Mouse (Mus musculus): Measurements from ENCODE around the gene Lgals12. TPM values are rescaled to one million over a fixed set of nuclear protein-coding genes. Genes with fewer than 3 reads are reported as not detected.

The Lgals12 gene
- total RNA-seq (2015; ENCODE audit: low replicate concordance) (not detected in 2 replicates), total RNA-seq (2017; ENCODE audit: low replicate concordance) (not detected in 2 replicates)

DNA sequence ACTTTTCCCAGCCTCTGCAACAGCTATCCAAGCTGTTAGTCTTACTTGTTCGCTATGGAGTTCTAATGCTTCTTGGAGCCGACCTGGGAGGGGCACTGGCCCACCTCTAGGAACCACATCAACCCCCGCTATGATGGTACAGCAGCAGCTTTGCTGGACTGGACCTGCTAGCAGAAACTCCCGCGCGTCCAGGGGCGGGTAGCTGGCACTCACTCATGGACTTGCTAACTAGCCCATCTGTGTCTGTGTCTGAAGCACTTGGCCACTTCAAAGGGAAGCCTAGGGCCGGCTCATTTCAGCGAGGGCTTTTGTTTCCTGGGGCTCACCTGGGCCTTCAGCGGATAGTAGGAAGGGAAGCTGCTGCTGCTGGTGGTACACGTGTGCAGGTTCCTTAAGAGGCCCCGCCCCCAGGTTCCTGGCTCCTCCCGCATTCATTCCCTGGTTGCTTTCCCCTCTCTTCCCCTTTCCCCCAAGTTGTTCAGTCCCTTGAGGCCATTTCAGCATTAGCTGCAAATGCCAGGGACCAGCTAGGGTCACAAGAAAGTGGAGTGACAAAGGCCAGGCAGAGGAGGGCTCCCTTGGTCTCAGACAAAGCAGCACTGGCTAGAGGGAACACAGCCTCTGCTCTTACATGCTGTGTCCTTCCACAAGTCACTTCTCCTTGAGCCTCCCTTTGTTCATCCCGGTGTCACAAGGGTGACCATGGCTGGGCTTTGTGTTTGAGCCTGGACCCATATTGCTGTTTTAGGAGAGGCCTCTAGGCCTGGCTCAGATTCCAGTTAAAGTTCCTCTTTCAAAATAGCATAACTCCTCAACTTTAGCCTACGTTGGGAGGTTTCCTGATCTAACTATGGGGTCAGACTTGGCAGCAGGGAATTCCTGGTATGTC lies at the start of gene Lgals12:
Gene Lgals12, minus strand, starts transcription at position 393 of the 889 bp plus-strand sequence.
- no peak for ATAC-seq (replicated peaks; ENCODE audit: low FRiP score, poor library complexity, severe bottlenecking)

DNA sequence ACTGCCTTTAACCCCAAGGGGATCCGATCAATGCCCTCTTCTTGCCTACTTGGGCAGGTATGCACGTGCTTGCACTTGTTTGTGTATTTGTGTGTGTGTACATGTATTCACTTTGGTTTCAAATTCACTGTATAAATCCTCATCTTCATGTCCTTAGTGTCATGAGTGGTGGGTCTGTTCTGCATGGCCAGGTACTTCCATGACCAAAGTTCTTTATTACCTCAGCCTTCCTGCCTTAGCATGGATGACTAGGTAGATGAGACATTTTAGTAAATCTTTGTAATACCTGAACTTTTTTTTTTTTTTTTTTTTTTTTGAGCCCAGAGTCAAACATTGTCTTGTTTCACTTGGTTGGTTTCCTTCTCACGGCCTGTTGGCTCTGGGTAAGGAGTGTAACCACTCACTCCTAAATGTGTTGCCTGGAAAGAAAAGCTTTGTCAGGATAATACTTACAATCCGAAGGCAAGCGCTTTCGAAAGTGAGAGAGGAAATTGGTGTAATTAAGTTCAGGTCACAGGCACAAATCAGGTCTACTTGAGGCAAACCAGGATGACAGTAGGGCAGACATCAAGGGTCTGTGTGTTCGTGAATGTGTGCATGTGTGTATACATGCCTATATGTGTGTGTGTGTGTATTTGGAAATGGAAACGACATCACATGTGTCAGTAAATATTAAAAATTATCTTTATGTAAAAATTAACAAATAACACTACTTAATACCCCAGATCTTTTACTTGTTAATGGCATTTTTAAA lies 42.1 kb upstream of the Lgals12 start:
- ATAC-seq (replicated peaks; ENCODE audit: low FRiP score, poor library complexity, severe bottlenecking), result no peak

DNA sequence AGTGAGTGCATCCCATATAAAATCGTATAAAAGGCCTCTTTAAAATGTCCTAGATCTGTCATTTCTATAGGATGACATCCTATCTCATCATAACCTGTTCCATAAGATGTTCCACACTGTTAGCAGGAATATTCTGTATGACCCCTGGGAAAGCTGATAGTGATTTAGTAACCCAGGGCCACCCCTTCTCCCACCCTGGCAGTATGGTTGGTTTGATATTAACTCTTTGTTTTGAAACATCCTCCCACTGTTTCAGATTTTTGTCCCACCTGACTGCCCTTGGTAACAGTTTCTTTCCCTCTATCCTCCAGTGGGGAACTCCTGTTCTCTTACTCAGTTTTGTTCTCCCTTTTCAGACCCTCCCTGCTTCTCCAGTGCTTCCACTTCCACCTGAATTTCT lies 26.8 kb upstream of the Lgals12 start:
- no peak for ATAC-seq (replicated peaks; ENCODE audit: low FRiP score, poor library complexity, severe bottlenecking)

DNA sequence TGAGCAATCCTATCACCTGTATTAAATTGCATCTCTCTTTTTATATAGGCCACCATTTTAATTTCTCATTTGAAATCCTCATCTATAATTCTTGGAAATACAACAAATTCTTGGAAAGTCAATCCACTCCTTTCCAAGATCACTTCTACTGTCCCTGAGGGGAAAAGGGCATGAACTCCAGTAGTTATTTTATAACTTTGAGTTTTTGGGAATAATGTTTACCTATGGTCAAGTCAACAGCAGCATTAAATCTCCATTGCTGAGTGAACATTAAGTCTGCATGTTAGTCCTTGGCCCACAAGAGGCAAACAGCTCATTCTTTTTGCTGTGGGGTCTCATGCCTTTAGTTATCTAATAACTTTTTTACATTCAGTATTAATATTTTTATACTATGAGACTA lies 26.0 kb upstream of the Lgals12 start:
- no peak for ATAC-seq (replicated peaks; ENCODE audit: low FRiP score, poor library complexity, severe bottlenecking)

DNA sequence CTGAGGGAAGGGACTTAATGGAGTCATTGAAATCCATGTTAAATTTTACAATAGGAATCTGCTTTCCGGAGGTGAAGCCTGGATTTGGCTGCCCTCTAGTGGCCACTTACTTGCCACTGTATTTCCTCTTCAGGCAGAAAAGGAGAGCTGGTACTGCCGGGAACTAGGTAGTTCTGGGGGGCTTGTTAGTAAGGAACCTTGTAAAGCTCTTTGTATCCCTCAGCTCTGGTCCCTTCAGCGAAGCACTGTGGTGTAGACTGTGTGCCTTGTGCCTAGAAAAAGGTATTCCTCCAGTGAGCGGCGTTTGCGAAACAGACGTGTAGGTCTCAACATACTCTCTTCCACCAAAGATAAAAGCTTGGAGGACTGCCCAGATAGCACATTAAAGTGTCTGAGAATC lies 10.7 kb upstream of the Lgals12 start:
- peak; percentile 72 for ATAC-seq (replicated peaks; ENCODE audit: low FRiP score, poor library complexity, severe bottlenecking)

GRCm38 (mm10) chr19:7617085-7617484 lies 10.1 kb upstream of the Lgals12 start:
- ATAC-seq (replicated peaks; ENCODE audit: low FRiP score, poor library complexity, severe bottlenecking), result no peak

- no peak for ATAC-seq (replicated peaks; ENCODE audit: low FRiP score, poor library complexity, severe bottlenecking)
Observed at GRCm38 (mm10) chr19:7616231-7616930, 9.4 kb upstream of the Lgals12 start.

DNA sequence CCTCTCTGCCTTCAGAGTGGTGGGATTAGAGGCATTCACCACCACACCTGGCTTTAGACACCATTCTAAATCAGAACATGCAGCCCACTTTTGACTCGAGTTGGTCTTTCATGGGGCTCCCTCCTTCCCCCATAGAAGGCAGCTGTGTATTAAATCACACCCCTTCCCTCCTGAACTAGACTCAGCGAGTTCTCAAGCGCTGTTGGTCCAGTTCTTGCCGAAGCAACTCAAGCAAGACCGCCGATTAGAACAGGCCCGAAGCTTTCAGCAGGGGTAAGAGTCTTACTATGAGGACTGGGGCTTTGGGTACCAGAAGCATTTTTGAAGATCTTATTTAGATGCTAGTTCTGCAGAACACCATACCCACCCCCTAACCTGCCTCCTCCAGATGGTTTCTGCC lies 6.2 kb upstream of the Lgals12 start:
- no peak for ATAC-seq (replicated peaks; ENCODE audit: low FRiP score, poor library complexity, severe bottlenecking)

DNA sequence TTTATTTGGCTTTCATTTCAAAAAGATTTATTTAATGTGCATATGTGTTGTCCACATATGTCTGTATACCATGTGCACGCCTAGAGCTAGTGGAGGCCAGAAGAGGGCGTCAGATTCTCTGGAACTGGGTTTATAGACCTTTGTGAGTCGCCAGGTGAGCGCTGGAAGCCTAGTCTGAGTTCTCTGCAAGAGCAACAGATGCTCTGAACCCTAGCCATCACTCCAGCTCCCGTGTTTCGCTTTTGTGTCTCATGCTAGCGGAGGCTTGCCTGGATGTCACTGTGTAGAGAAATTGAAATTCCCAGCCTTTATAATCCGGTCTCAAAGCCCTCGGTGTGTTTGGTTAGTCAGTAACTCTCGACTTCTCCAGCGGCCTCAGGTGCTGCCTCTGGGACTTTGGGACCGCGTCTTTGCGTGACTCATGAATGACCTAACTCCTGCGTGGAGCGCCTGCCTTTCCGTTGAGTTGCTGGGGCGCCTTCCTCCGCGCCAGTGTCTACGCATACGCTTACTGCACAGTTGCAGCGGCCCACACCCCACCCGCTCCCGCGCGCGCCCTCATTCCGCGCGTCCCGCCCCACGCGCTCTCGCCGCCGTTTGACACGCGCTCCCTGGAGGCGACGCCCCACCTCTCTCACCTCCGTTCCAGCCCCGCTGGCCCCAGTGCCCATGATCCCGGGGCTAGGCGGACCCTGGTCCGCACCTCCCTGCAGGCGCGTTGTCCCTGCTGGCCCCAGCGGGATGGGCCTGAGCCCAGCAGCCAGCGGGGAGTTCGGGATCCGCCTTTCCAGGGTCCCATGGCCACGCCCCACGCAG lies 5.2 kb upstream of the Lgals12 start, which contains the start of gene Hrasls5:
Gene Hrasls5, plus strand, starts transcription at position 600 of the 816 bp plus-strand sequence.
- ATAC-seq (replicated peaks; ENCODE audit: low FRiP score, poor library complexity, severe bottlenecking), result no peak

GRCm38 (mm10) chr19:7607690-7608201 lies 753 bp upstream of the Lgals12 start:
- ATAC-seq (replicated peaks; ENCODE audit: low FRiP score, poor library complexity, severe bottlenecking), result no peak

DNA sequence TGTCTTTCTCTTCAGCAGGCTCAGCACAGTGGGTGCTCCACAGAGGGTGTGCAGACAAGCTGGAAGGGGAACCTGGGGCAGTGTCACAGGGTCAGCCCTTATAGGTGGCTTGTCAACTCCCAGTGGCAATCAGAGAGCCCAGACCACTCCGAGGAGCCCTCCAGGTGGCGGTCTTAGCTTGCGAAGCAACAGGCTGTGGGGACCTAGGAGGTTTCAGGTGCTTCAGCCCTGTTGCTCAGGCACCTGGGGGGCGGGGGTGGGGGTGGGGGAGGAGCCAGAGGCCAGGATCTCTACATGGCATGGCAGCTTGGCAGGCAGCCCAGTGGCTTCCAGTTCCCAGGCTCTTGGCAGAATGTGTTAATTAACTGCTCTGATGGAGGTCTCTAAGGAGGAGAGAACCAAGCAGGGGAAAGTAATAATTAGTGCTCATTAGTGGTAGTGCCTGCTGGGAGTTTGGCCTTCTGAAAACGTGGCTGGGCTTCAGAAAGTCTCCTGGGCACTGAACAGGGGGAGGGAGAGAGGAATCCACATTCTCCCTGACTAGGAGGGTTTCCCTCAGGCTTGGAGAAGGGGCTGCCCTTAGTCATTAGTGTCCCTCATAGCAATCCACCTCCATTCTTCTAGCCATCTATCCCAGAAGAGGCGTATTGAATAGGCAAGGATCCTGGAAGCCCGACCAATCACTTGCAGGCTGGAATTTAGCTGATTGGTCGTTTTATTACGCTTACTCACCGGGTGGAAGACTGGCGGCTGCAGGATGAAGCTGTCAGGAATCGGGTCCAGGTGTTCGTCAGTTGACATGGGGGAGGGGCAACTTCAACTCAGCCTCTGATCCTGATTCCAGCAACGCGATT lies 836 bp downstream of the Lgals12 start:
- no peak for ATAC-seq (replicated peaks; ENCODE audit: low FRiP score, poor library complexity, severe bottlenecking)

- no peak for ATAC-seq (replicated peaks; ENCODE audit: low FRiP score, poor library complexity, severe bottlenecking)
Observed at GRCm38 (mm10) chr19:7605013-7605412, 2.0 kb downstream of the Lgals12 start.

DNA sequence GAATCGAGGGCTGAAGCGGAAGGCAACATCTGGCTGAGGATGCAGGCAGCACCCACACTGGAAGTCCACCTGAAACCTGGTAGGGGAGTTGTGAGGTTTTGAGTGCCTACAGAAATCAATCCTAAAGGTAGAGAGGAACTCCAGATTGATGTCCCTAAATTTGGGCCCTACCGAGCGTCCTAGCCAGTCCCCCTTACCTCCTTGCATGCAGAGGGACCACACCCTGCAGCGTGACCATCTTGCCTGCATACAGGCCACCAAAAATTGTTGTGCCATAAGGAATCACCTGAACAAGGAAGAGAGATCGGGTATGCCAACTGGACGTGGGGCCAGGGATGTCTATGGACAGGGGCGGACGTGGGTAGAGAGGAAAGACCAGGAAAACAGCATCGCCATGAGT lies 2.9 kb downstream of the Lgals12 start:
- ATAC-seq (replicated peaks; ENCODE audit: low FRiP score, poor library complexity, severe bottlenecking), result no peak

DNA sequence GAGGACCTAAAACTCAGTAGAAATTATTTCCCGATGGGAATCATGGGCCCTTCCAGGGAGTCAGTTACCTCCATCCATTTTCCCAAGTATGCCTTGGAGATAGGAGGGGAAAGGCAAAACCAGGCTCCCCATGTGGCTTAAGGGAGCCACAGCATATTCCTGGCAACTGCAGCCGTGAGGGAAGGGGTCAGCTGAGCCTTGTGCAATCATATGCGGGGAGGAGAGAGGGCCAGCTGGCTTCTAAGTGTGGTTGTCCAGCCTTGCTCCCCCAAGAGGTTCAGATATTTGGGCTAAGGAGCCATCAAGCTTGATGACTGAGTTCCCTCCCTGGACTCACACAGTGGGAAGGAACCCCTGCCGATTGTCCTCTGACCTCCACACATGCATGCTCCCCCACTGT lies 5.4 kb downstream of the Lgals12 start:
- ATAC-seq (replicated peaks; ENCODE audit: low FRiP score, poor library complexity, severe bottlenecking), result no peak

GRCm38 (mm10) chr19:7598481-7598880 lies 8.5 kb downstream of the Lgals12 start:
- no peak for ATAC-seq (replicated peaks; ENCODE audit: low FRiP score, poor library complexity, severe bottlenecking)

- no peak for ATAC-seq (replicated peaks; ENCODE audit: low FRiP score, poor library complexity, severe bottlenecking)
Observed at GRCm38 (mm10) chr19:7595534-7595933, 11.5 kb downstream of the Lgals12 start.

- no peak for ATAC-seq (replicated peaks; ENCODE audit: low FRiP score, poor library complexity, severe bottlenecking)
Observed at GRCm38 (mm10) chr19:7592018-7592417, 15.0 kb downstream of the Lgals12 start.

DNA sequence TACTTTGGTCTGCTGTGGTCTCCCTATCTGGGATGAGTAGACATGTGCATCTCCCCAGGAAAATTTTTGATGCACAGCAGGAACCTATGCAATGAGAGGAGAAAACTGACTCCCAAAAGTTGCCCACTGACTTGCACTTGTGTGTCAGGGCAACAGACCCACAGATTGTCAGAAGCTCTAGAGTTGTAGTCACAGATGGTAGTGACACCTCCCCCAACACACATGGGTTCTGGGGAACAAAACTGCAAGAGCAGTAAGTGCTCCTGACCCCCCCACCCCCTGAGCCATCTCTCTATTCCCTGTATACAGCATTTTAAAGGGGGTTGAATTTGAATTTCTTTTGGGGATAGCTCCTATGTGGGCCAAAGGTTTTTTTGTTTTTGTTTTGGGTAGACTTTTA lies 16.2 kb downstream of the Lgals12 start:
- no peak for ATAC-seq (replicated peaks; ENCODE audit: low FRiP score, poor library complexity, severe bottlenecking)

All from erythroblast, adult 5-6 weeks (primary cell).